ENCODE assay signal across 23 mouse cellular contexts in the genomic region with DNA sequence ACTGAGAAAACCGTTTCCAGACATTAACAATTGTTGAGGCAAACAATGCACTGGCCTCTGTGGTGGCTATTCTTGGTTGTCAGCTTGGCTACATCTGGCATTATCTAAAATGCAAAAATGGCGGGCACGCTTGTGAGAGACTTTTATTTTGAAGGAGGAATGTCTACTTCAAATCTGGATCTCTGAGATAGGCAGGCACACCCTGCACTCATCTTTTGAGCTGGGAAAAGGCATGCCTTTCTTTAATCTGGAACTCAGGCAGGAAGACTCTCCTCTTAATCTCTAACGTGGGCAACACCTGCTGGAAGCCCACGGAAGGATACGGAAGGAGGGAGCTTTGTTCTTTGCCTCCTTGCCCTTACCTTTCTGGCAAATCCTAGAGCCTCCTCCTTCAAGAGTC. TPM values are rescaled to one million over a fixed set of nuclear protein-coding genes. Genes with fewer than 3 reads are reported as not detected.
DNase-seq lines count a peak whose midpoint lies in the region; ATAC-seq and TF ChIP-seq lines count a peak whose summit lies in the region.
"Had no signal": no experiment of that assay in that cellular context is flagged by ENCODE, and none has a peak within 500 bp of the region (broad histone marks: within the 10 kb centered on the region; RNA-seq: fewer than 3 reads in every experiment).

No protein-coding gene starts in this region.

- 87% methylated on average over 6 of the region's 6 CpGs for WGBS in intestine, postnatal 0 days
- WGBS in intestine, embryonic 15.5 days = 86% methylated on average over 6 of the region's 6 CpGs

- H3K79me2 ChIP-seq in MEL (ENCODE audit: control insufficient read depth, insufficient read depth, low read length, poor library complexity) = no peaks in the 10 kb centered on the region

- no peak overlapping the region for H3K4me2 ChIP-seq in intestine, postnatal 0 days (replicated peaks; ENCODE audit: low read depth)
- no peak overlapping the region for H3K4me2 ChIP-seq in intestine, embryonic 15.5 days (replicated peaks)
- H3K4me2 ChIP-seq: embryonic facial prominence, embryonic 12.5 days; heart, embryonic 11.5 days; heart, embryonic 15.5 days; hindbrain, embryonic 13.5 days had no signal

- TF ChIP-seq RAD21 in MEL (IDR thresholded peaks at IDR 0.05; ENCODE audit: low read depth, low read length) = no peak

- H3K9me3 ChIP-seq in intestine, postnatal 0 days (ENCODE audit: control insufficient read depth) = no peaks in the 10 kb centered on the region
- no peaks in the 10 kb centered on the region for H3K9me3 ChIP-seq in intestine, embryonic 15.5 days
- H3K9me3 ChIP-seq in MEL (replicated peaks; ENCODE audit: insufficient read depth, low read length) = no peaks in the 10 kb centered on the region
- H3K9me3 ChIP-seq: embryonic facial prominence, embryonic 12.5 days; G1E; heart, embryonic 15.5 days; hindbrain, embryonic 13.5 days had no signal

- H3K4me1 ChIP-seq in intestine, postnatal 0 days (replicated peaks; ENCODE audit: control insufficient read depth, insufficient read depth, low read length) = no peaks in the 10 kb centered on the region
- no peaks in the 10 kb centered on the region for H3K4me1 ChIP-seq in intestine, embryonic 15.5 days (replicated peaks)
- peaks cover 0 to 8% of the 10 kb centered on the region in 2 experiments; a peak in 1 of 4 replicates for H3K4me1 ChIP-seq in MEL (ENCODE audit: control insufficient read depth in 1 of 2, insufficient read depth in 2 of 2, low read length in 2 of 2)
- H3K4me1 ChIP-seq: embryonic facial prominence, embryonic 12.5 days; heart, embryonic 15.5 days; hindbrain, embryonic 13.5 days had no signal

- ATAC-seq in intestine, postnatal 0 days = no peak
- no peak for ATAC-seq in intestine, embryonic 15.5 days
- 0 out of 2 replicates have a peak, but pooled peaks have one; percentile 32 for ATAC-seq in megakaryocyte-erythroid progenitor cell, adult 5-6 weeks (replicated peaks; ENCODE audit: low FRiP score, low TSS enrichment, poor library complexity, severe bottlenecking)
- ATAC-seq: forebrain, postnatal 0 days; hindbrain, postnatal 0 days had no signal

- H3K27ac ChIP-seq in intestine, postnatal 0 days (ENCODE audit: low read depth, low read length) = 0 out of 2 replicates have a peak overlapping the region, but pooled peaks have one; percentile 7
- no peak overlapping the region for H3K27ac ChIP-seq in intestine, embryonic 15.5 days
- H3K27ac ChIP-seq in MEL (ENCODE audit: control insufficient read depth, low read depth, low read length) = no peak overlapping the region
- H3K27ac ChIP-seq: embryonic facial prominence, embryonic 12.5 days; heart, embryonic 15.5 days; hindbrain, embryonic 13.5 days; hindbrain, postnatal 0 days had no signal

- peaks cover 55% of the 10 kb centered on the region for H3K36me3 ChIP-seq in intestine, postnatal 0 days (ENCODE audit: control insufficient read depth, insufficient read depth)
- peaks cover 27% of the 10 kb centered on the region for H3K36me3 ChIP-seq in intestine, embryonic 15.5 days
- peaks cover 3 to 18% of the 10 kb centered on the region in 2 experiments for H3K36me3 ChIP-seq in MEL (ENCODE audit: control insufficient read depth in 1 of 2, insufficient read depth in 2 of 2, low read length in 2 of 2)

- no peaks in the 10 kb centered on the region for H3K27me3 ChIP-seq in intestine, postnatal 0 days (replicated peaks; ENCODE audit: control insufficient read depth, insufficient read depth, low read length)
- no peaks in the 10 kb centered on the region for H3K27me3 ChIP-seq in intestine, embryonic 15.5 days (replicated peaks)
- no peaks in the 10 kb centered on the region for H3K27me3 ChIP-seq in MEL (ENCODE audit: control insufficient read depth in 1 of 2, insufficient read depth in 2 of 2, low read length in 2 of 2)
- H3K27me3 ChIP-seq: embryonic facial prominence, embryonic 12.5 days; heart, embryonic 15.5 days; hindbrain, embryonic 13.5 days had no signal

- DNase-seq in MEL (ENCODE audit: low read depth, low spot score) (peak; percentile 28), ZHBTc4 (ENCODE audit: low read depth, low spot score) (peak; percentile 49)
- no peak for DNase-seq in thymus, adult 18-20 months
- no peak for DNase-seq in layer of hippocampus, postnatal 25 days (ENCODE audit: extremely low spot score in 1 of 2, low spot score in 1 of 2)
- DNase-seq: adrenal gland, adult 2 months; adrenal gland, postnatal 25 days; cerebellum, adult 11 months; cerebellum, adult 9-10 months; cerebellum, postnatal 25 days; forebrain, postnatal 0 days; gastrocnemius, postnatal 36 days; heart, postnatal 14 days; kidney, adult 11 months had no signal

- no peak for TF ChIP-seq CTCF in intestine, postnatal 0 days (IDR thresholded peaks at IDR 0.05; ENCODE audit: low read depth)
- TF ChIP-seq CTCF in MEL (IDR thresholded peaks at IDR 0.05 in 2 of 3, conservative IDR thresholded peaks at IDR 0.05 in 1 of 3; ENCODE audit: control insufficient read depth in 1 of 3, insufficient read depth in 1 of 3, low read depth in 2 of 3, low read length in 3 of 3, poor library complexity in 1 of 3, severe bottlenecking in 1 of 3) = no peak

- no peak overlapping the region for H3K4me3 ChIP-seq in intestine, postnatal 0 days (ENCODE audit: low read depth, low read length)
- H3K4me3 ChIP-seq in intestine, embryonic 15.5 days (replicated peaks) = no peak overlapping the region
- no peak overlapping the region for H3K4me3 ChIP-seq in MEL (ENCODE audit: control insufficient read depth in 1 of 2, insufficient read depth in 1 of 2, low read depth in 2 of 2, low read length in 2 of 2)
- H3K4me3 ChIP-seq: embryonic facial prominence, embryonic 12.5 days; heart, embryonic 15.5 days; hindbrain, embryonic 13.5 days had no signal

- no peak for TF ChIP-seq POLR2A in MEL (IDR thresholded peaks at IDR 0.05; ENCODE audit: control insufficient read depth in 1 of 2, insufficient read depth in 1 of 2, low read depth in 1 of 2, low read length in 2 of 2, poor library complexity in 1 of 2)

- H3K9ac ChIP-seq in intestine, postnatal 0 days (ENCODE audit: low read depth, low read length) = no peak overlapping the region
- no peak overlapping the region for H3K9ac ChIP-seq in intestine, embryonic 15.5 days
- no peak overlapping the region for H3K9ac ChIP-seq in MEL (ENCODE audit: control insufficient read depth, low read depth, low read length, poor library complexity, severe bottlenecking)
- H3K9ac ChIP-seq: embryonic facial prominence, embryonic 12.5 days; forebrain, postnatal 0 days; heart, embryonic 15.5 days; hindbrain, embryonic 13.5 days had no signal

- TF ChIP-seq EP300 in MEL (IDR thresholded peaks at IDR 0.05; ENCODE audit: low read depth in 1 of 2, low read length in 2 of 2) = 0 out of 4 replicates have a peak, but pooled peaks of 1 of the 2 experiments have one; percentile 6

TF ChIP-seq in MEL, 35 proteins besides CTCF, POLR2A, EP300 and RAD21:
- TF ChIP-seq USF2 (IDR thresholded peaks at IDR 0.05; ENCODE audit: borderline replicate concordance in 1 of 2, insufficient read depth in 1 of 2, low read depth in 1 of 2, low read length in 2 of 2) (no peak), SMC3 (IDR thresholded peaks at IDR 0.05; ENCODE audit: low read depth, low read length) (no peak), MAZ (IDR thresholded peaks at IDR 0.05; ENCODE audit: low read depth, low read length) (no peak), GATA1 (IDR thresholded peaks at IDR 0.05; ENCODE audit: low read depth, low read length) (peak; percentile 32; the same call in 1 of the 2 replicates)
TF ChIP-seq in MEL: peak in this region for 1.

RNA-seq across cellular contexts. Expression of a gene that starts 40.3 kb away (rescaled TPM):
- polyA plus RNA-seq in intestine, postnatal 0 days (2015; fragmentation: Nextera tagmentation; extraction: Ambion mirVana) = 0.78 and 0.95 TPM in 2 replicates
- 1.7 and 2.3 TPM in 2 replicates for polyA plus RNA-seq in intestine, embryonic 15.5 days (2015; fragmentation: Nextera tagmentation; extraction: Ambion mirVana)
- total RNA-seq in MEL (2012; rRNA removed) = 0.19 and 0.49 TPM in 2 replicates
- polyA plus RNA-seq in MEL (2012; ENCODE audit: insufficient read depth in 1 of 2, insufficient read length in 2 of 2, low read depth in 1 of 2, low replicate concordance in 2 of 2, missing spikeins in 1 of 2) = 1 to 10 TPM in 1 of 2 experiments, not detected in 1; 7.7 TPM
- 0.69 TPM in 1 of 2 replicates, not detected in the other for total RNA-seq in megakaryocyte-erythroid progenitor cell, adult 5-6 weeks (2014; fragmentation: Nextera tagmentation)
- total RNA-seq in megakaryocyte-erythroid progenitor cell, adult 5-6 weeks (2017) = not detected in 2 replicates
- 10 to 100 TPM; 73.2 to 84.9 TPM for total RNA-seq in layer of hippocampus, postnatal 25 days (2021)
- total RNA-seq: hematopoietic stem cell, adult 5-6 weeks had no signal
- polyA plus RNA-seq: G1E had no signal

Comparison
In these comparisons a context has a peak if more than half of its experiments do, and no peak if none do; other contexts are left out.
1. DNase-seq: peak in MEL (single experiment) and ZHBTc4 (single experiment); none in thymus, adult 18-20 months (0 of 2) and layer of hippocampus, postnatal 25 days (0 of 2).
2. RNA of a gene that starts 40.3 kb away (total RNA-seq): 73.2 to 84.9 TPM in layer of hippocampus, postnatal 25 days; 0.19 to 0.49 TPM in MEL and 0.69 TPM in megakaryocyte-erythroid progenitor cell, adult 5-6 weeks; every median in the first group is over 10 times any median in the second.